Mouse (Mus musculus): ENCODE results near the gene Nedd9. TPM values are rescaled to one million over a fixed set of nuclear protein-coding genes. Genes with fewer than 3 reads are reported as not detected.

Gene Nedd9
- polyA plus RNA-seq, 1 experiment from 2014 or later, result 6.0 TPM

DNA sequence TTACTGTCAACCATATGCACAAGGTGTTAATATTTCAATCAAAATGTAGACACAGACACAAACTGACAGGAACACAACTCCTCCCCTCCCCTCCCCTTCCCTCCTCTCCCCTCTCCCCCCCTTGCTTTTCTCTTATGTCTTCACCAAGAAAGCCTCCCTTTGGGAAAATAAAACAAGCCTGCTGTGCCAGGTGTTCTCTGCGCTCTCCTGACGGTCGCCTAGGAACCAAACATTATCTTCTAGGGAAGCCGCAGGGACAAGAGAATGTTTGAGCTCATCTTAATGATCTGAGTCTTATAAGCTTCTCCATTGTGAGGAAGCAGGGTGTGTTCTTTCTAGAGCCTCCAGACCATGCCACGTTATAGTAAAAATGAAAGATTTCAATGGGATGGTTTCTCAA is 108.7 kb downstream of the Nedd9 start:
- Histone ChIP-seq H3K27me3 (ENCODE audit: control insufficient read depth, insufficient read depth, low read depth, low read length) (no peaks in the 10 kb centered on the region), H3K9me3 (replicated peaks; ENCODE audit: control insufficient read depth, low read length) (no peaks in the 10 kb centered on the region), H3K4me1 (ENCODE audit: control insufficient read depth, low read depth, low read length) (no peaks in the 10 kb centered on the region), H3K4me2 (ENCODE audit: low read depth, low read length) (no peak overlapping the region), H3K36me3 (ENCODE audit: control insufficient read depth, insufficient read depth) (no peaks in the 10 kb centered on the region), H3K27ac (ENCODE audit: low read length) (no peak overlapping the region), H3K4me3 (ENCODE audit: low read depth, low read length) (no peak overlapping the region), H3K9ac (ENCODE audit: low read depth, low read length) (no peak overlapping the region)
- ATAC-seq (ENCODE audit: low read depth), result no peak
- WGBS (ENCODE audit: insufficient replicate concordance), result 61% methylated on average over 5 of the region's 5 CpGs

DNA sequence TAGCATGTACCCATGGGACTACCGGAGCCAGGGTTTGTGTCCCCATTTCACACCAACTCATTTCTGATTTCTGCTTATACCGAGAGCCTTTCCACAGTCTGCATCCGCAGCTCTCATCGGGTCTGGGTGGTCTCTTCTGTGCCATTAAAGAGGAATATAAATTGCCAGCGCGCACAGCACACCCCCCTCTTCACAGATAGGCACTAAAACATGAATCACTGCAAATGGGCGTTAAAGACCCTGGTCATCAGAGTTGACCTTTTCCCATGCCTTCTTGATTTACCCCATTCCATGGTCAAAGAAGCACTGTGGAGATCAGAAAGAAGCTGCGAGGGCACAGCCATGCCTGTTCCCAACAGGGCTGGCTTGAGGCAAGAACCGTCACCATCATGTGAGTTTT is 109.3 kb downstream of the Nedd9 start:
- H3K4me2 ChIP-seq (ENCODE audit: low read depth, low read length), result no peak overlapping the region
- 73% methylated on average over 9 of the region's 9 CpGs for WGBS (ENCODE audit: insufficient replicate concordance)
- no peak overlapping the region for H3K9ac ChIP-seq (ENCODE audit: low read depth, low read length)
- H3K27me3 ChIP-seq (ENCODE audit: control insufficient read depth, insufficient read depth, low read depth, low read length), result no peaks in the 10 kb centered on the region
- no peaks in the 10 kb centered on the region for H3K4me1 ChIP-seq (ENCODE audit: control insufficient read depth, low read depth, low read length)
- H3K4me3 ChIP-seq (ENCODE audit: low read depth, low read length), result no peak overlapping the region
- no peaks in the 10 kb centered on the region for H3K36me3 ChIP-seq (ENCODE audit: control insufficient read depth, insufficient read depth)
- H3K27ac ChIP-seq (ENCODE audit: low read length), result no peak overlapping the region
- no peaks in the 10 kb centered on the region for H3K9me3 ChIP-seq (replicated peaks; ENCODE audit: control insufficient read depth, low read length)
- no peak for ATAC-seq (ENCODE audit: low read depth)

DNA sequence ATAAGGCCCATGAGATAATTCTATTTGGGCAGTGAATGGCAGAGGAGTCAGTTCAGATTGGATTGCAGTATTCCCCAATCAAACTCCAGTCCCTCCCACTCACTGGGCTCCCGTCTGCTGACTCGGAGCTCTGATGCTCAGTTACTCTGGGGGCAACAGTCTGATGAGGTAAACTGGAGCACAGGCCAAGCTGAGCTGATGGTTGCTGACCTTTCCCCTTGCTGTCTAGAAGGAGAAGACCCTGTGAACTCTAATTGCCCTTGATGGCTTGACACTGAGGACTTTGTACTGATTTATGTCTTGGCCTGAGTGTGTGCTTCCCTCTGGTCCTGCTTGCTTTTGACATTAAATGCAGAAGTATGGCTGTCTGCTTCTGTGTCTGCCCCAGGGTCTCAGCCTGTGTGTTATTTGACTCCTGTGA is 110.1 kb downstream of the Nedd9 start:
- Histone ChIP-seq H3K27me3 (ENCODE audit: control insufficient read depth, insufficient read depth, low read depth, low read length) (no peaks in the 10 kb centered on the region), H3K4me3 (ENCODE audit: low read depth, low read length) (no peak overlapping the region), H3K36me3 (ENCODE audit: control insufficient read depth, insufficient read depth) (no peaks in the 10 kb centered on the region), H3K27ac (ENCODE audit: low read length) (no peak overlapping the region), H3K9me3 (replicated peaks; ENCODE audit: control insufficient read depth, low read length) (no peaks in the 10 kb centered on the region), H3K4me2 (ENCODE audit: low read depth, low read length) (no peak overlapping the region), H3K4me1 (ENCODE audit: control insufficient read depth, low read depth, low read length) (no peaks in the 10 kb centered on the region), H3K9ac (ENCODE audit: low read depth, low read length) (no peak overlapping the region)
- 61% methylated on average over 2 of the region's 2 CpGs for WGBS (ENCODE audit: insufficient replicate concordance)
- no peak for ATAC-seq (ENCODE audit: low read depth)

DNA sequence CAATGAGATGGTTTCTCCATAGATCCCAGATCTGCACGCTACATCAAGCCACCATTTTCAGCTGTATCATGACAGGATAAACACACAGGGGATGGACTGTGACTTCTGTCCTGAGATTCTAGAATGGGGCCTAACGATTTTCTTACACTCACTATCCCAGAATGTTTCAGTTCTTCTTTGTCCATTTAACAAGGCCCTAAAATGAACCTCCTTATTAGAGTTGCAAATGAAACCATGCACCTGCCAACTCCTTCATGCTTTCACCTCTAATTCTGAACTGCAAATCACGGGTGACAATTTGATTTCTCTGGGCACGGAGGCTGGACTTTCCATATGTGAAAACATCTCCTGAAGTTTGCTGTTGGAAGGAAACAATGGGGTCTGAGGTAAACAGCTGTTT is 111.1 kb downstream of the Nedd9 start:
- Histone ChIP-seq H3K9ac (ENCODE audit: low read depth, low read length) (no peak overlapping the region), H3K9me3 (replicated peaks; ENCODE audit: control insufficient read depth, low read length) (no peaks in the 10 kb centered on the region), H3K27me3 (ENCODE audit: control insufficient read depth, insufficient read depth, low read depth, low read length) (no peaks in the 10 kb centered on the region), H3K27ac (ENCODE audit: low read length) (no peak overlapping the region), H3K4me2 (ENCODE audit: low read depth, low read length) (no peak overlapping the region), H3K4me1 (ENCODE audit: control insufficient read depth, low read depth, low read length) (no peaks in the 10 kb centered on the region), H3K4me3 (ENCODE audit: low read depth, low read length) (no peak overlapping the region), H3K36me3 (ENCODE audit: control insufficient read depth, insufficient read depth) (no peaks in the 10 kb centered on the region)
- ATAC-seq (ENCODE audit: low read depth), result no peak
- 61% methylated on average over 4 of the region's 4 CpGs for WGBS (ENCODE audit: insufficient replicate concordance)

DNA sequence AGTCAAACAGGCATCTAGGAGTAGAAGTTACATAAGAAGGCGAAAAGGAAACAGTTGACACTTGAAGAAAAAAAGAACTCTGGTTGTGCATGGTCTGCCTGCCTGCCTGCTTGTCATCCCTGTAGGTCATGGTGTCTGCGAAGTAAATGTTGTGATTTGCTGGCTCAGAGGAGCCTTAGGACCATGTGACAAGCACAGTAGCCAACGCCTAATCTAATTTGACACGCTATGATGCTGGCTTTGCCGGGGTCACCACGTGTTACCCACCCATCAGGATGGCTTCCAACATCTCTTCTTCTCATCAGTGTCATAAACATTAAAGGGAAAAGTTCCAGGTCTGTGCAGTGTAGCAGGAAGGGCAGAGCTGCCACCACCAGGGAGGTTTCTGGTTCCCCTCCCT is 111.5 kb downstream of the Nedd9 start:
- no peak for ATAC-seq (ENCODE audit: low read depth)
- Histone ChIP-seq H3K36me3 (ENCODE audit: control insufficient read depth, insufficient read depth) (no peaks in the 10 kb centered on the region), H3K4me3 (ENCODE audit: low read depth, low read length) (no peak overlapping the region), H3K4me1 (ENCODE audit: control insufficient read depth, low read depth, low read length) (no peaks in the 10 kb centered on the region), H3K9ac (ENCODE audit: low read depth, low read length) (no peak overlapping the region), H3K4me2 (ENCODE audit: low read depth, low read length) (no peak overlapping the region), H3K27ac (ENCODE audit: low read length) (no peak overlapping the region), H3K27me3 (ENCODE audit: control insufficient read depth, insufficient read depth, low read depth, low read length) (no peaks in the 10 kb centered on the region), H3K9me3 (replicated peaks; ENCODE audit: control insufficient read depth, low read length) (no peaks in the 10 kb centered on the region)
- WGBS (ENCODE audit: insufficient replicate concordance), result 59% methylated on average over 6 of the region's 6 CpGs

DNA sequence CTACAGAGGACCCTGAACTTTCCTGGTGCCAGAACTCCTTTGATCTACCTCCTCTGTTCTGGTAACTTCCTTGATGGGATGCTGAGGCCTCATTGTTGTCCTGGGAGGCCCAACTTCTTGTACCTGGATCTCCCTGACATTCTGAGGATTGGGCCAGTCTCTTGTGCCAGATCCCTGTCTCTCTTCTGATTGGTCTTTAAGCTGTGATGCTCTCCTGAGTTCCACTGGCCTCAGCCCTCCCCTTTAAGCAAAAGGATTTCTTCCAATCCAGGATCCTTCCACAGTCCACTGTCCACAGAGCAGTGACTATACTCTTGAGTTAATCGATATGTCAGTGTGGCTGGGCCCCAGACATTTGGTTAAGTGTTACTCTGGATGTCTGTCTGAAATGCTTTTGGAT is 112.3 kb downstream of the Nedd9 start:
- ATAC-seq (ENCODE audit: low read depth), result no peak
- H3K4me2 ChIP-seq (ENCODE audit: low read depth, low read length), result no peak overlapping the region
- H3K9me3 ChIP-seq (replicated peaks; ENCODE audit: control insufficient read depth, low read length), result no peaks in the 10 kb centered on the region
- WGBS (ENCODE audit: insufficient replicate concordance), result 70% methylated on average over 1 of the region's 1 CpGs
- H3K4me3 ChIP-seq (ENCODE audit: low read depth, low read length), result no peak overlapping the region
- H3K27ac ChIP-seq (ENCODE audit: low read length), result no peak overlapping the region
- H3K27me3 ChIP-seq (ENCODE audit: control insufficient read depth, insufficient read depth, low read depth, low read length), result no peaks in the 10 kb centered on the region
- no peaks in the 10 kb centered on the region for H3K4me1 ChIP-seq (ENCODE audit: control insufficient read depth, low read depth, low read length)
- H3K36me3 ChIP-seq (ENCODE audit: control insufficient read depth, insufficient read depth), result no peaks in the 10 kb centered on the region
- no peak overlapping the region for H3K9ac ChIP-seq (ENCODE audit: low read depth, low read length)

DNA sequence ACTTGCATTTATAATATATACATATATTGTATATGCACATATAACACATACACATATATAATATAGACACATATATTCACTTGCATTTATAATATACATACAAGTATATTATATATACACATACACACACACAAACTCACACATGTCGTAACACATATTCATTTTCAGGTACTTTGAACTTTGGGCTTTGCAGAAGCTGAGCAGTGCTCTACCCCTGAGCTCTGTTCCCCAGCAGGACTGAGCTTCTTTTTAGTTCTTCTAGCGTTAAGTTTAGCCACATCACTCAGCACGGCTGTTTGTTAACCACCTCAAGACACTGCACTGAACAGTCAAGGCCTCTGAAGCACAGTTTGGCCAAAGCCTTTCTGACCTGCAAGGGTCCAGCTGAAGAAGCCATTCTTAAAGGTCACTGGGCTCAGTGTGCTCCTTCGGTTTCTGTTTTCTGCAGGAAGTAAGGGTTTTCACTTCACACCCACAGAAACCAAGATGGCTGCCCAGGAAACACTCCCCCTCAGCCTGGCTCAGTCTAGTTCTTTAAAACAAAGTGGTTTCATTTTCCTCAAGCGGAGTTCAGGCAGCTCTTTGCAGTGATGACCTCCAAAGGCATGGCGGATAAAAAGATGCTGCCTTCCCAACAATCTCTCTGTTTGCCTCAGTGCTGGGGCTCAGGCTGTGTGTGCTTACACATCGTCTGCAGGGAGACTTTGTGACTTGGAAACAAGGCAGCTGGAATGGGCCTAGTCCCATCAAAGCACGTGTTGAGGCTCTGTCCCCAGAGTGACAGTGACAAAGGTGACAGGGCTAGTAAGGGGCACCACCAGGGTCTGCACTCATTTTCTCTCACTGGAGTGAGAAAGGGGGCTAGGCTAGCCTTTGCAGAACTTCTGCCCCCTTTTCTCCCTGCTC is 114.4 kb downstream of the Nedd9 start:
- Histone ChIP-seq H3K36me3 (ENCODE audit: control insufficient read depth, insufficient read depth) (no peaks in the 10 kb centered on the region), H3K4me1 (ENCODE audit: control insufficient read depth, low read depth, low read length) (no peaks in the 10 kb centered on the region), H3K9me3 (replicated peaks; ENCODE audit: control insufficient read depth, low read length) (no peaks in the 10 kb centered on the region), H3K4me3 (ENCODE audit: low read depth, low read length) (no peak overlapping the region), H3K27me3 (ENCODE audit: control insufficient read depth, insufficient read depth, low read depth, low read length) (no peaks in the 10 kb centered on the region), H3K4me2 (ENCODE audit: low read depth, low read length) (no peak overlapping the region), H3K9ac (ENCODE audit: low read depth, low read length) (no peak overlapping the region), H3K27ac (ENCODE audit: low read length) (no peak overlapping the region)
- WGBS (ENCODE audit: insufficient replicate concordance), result 54% methylated on average over 8 of the region's 8 CpGs
- ATAC-seq (ENCODE audit: low read depth), result no peak

DNA sequence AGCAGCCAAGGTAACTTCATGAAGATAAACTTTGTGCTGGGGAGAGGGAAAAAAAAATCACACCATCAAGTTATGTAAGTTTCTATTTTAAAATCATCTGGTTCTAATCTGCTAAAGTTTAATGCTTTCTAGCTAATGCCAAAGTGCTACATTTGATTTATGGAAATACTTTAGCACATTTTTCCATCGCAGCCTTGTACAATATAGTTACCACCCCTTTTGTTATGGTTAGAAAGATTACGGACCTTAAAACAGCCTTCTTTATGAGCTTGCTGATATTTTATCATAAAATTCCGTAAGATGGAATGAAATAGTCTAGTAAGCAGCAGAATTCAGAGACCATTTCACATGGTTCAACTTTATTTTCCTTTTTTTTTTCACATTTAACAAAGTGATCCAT is 115.6 kb downstream of the Nedd9 start:
- 71% methylated on average over 3 of the region's 3 CpGs for WGBS (ENCODE audit: insufficient replicate concordance)
- ATAC-seq (ENCODE audit: low read depth), result no peak

DNA sequence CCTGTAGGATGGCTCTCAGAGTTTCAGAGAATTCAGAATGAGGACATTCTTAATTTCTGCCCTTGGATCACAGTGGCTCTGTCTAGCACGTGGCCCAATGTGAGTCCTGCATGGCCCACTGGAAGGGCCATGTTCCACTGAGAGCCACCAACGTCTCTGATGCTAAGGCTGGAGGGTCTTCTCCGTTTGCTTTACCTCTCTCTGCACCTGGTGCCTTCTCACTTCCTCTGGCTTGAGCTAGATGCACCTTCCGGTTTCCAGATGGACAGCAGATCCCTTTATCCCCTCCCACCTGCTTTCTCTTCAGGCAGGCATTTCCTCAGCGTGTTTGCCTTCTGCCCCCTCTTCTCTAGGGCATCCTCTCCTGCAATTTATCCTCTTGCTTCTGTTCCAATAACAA is 118.5 kb downstream of the Nedd9 start:
- no peak overlapping the region for H3K27ac ChIP-seq (ENCODE audit: low read length)
- no peak overlapping the region for H3K4me2 ChIP-seq (ENCODE audit: low read depth, low read length)
- H3K9me3 ChIP-seq (replicated peaks; ENCODE audit: control insufficient read depth, low read length), result no peaks in the 10 kb centered on the region
- no peaks in the 10 kb centered on the region for H3K36me3 ChIP-seq (ENCODE audit: control insufficient read depth, insufficient read depth)
- no peaks in the 10 kb centered on the region for H3K27me3 ChIP-seq (ENCODE audit: control insufficient read depth, insufficient read depth, low read depth, low read length)
- WGBS (ENCODE audit: insufficient replicate concordance), result 61% methylated on average over 5 of the region's 5 CpGs
- H3K9ac ChIP-seq (ENCODE audit: low read depth, low read length), result no peak overlapping the region
- ATAC-seq (ENCODE audit: low read depth), result no peak
- no peaks in the 10 kb centered on the region for H3K4me1 ChIP-seq (ENCODE audit: control insufficient read depth, low read depth, low read length)
- no peak overlapping the region for H3K4me3 ChIP-seq (ENCODE audit: low read depth, low read length)

More for the DNA sequence above, 115.6 kb downstream of the Nedd9 start:
- no peak overlapping the region for H3K4me2 ChIP-seq (ENCODE audit: low read depth, low read length)
- no peaks in the 10 kb centered on the region for H3K9me3 ChIP-seq (replicated peaks; ENCODE audit: control insufficient read depth, low read length)
- H3K27me3 ChIP-seq (ENCODE audit: control insufficient read depth, insufficient read depth, low read depth, low read length), result no peaks in the 10 kb centered on the region
- no peaks in the 10 kb centered on the region for H3K4me1 ChIP-seq (ENCODE audit: control insufficient read depth, low read depth, low read length)
- no peak overlapping the region for H3K27ac ChIP-seq (ENCODE audit: low read length)
- no peak overlapping the region for H3K4me3 ChIP-seq (ENCODE audit: low read depth, low read length)
- no peaks in the 10 kb centered on the region for H3K36me3 ChIP-seq (ENCODE audit: control insufficient read depth, insufficient read depth)
- H3K9ac ChIP-seq (ENCODE audit: low read depth, low read length), result no peak overlapping the region
